Mouse (Mus musculus) ovary, adult 2 months (tissue): Measurements from ENCODE around the gene Fank1. TPM values are rescaled to one million over a fixed set of nuclear protein-coding genes. Genes with fewer than 3 reads are reported as not detected.

Source experiments
- polyA plus RNA-seq: library from polyadenylated mRNA; depleted of rRNA; stranded (reverse); fragments of >200 nt; gene quantifications from 2 replicates; pipeline ENCODE4 v1.2.3, GENCODE M21; 2012; rRNA removed

Fank1 gene
- 1.3 and 2.1 TPM in 2 replicates for polyA plus RNA-seq

GRCm38 (mm10) chr7:133776626-133776996 lies at the start of gene Fank1:
Gene Fank1 (plus strand): TSS chr7:133776861.

GRCm38 (mm10) chr7:133782717-133783435 lies 6.2 kb downstream of the Fank1 start, which contains the start of gene Dhx32:
Gene Dhx32 (minus strand): TSS chr7:133782726.

Other genes with a start within 250 kb of the Fank1 start
- not detected in 2 replicates for gene Tex36, start 174.7 kb upstream of the Fank1 start, polyA plus RNA-seq
- gene Edrf1, start 139.3 kb upstream of the Fank1 start, polyA plus RNA-seq: 9.2 and 9.5 TPM in 2 replicates
- gene Mmp21, start 96.8 kb upstream of the Fank1 start, polyA plus RNA-seq: not detected in 2 replicates
- gene Bccip, start 67.5 kb upstream of the Fank1 start, polyA plus RNA-seq: 19.6 TPM in 2 replicates
- gene Uros, start 66.8 kb upstream of the Fank1 start, polyA plus RNA-seq: 16.8 and 16.9 TPM in 2 replicates
- gene Dhx32, start 5.9 kb downstream of the Fank1 start, polyA plus RNA-seq: 43.2 and 44.5 TPM in 2 replicates